Mouse (Mus musculus): ENCODE data around the gene Gsdma2. TPM values are rescaled to one million over a fixed set of nuclear protein-coding genes. Genes with fewer than 3 reads are reported as not detected.
"Not testable (repeated sequence)": the region's sequence is repeated elsewhere in the genome, so short reads cannot be mapped to it uniquely, and the experiment has no call there.

The Gsdma2 gene
- polyA plus RNA-seq, 1 experiment: not detected

DNA sequence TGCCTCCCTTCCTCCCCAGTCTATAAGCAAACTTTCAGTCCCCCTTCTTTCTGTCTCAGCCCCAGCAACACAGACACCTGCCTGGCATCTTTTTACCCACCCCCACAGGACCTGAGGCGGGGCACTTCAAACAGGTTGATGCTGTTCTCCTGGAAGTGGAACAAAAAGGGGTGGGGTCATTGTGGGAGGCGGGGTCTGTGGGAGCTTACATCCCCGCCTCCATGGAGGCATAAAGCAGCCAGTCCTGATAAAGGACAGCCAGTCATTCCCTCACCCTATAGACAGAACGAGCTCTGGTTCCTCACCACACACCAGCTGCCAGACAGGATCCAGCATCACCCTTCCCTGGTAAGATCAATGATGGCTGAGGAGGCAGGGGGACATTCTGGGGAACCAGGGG lies 17.5 kb downstream of the Gsdma2 start, which contains the start of gene Gsdma:
TSS of gene Gsdma (plus strand) at position 261 of the 400 bp plus-strand sequence.
- Histone ChIP-seq H3K4me3 (ENCODE audit: insufficient read depth, low read length) (no peak within 1 kb of the TSS), H3K4me1 (ENCODE audit: control insufficient read depth, insufficient read depth, low read length) (no peaks in the 10 kb centered on the region), H3K27ac (ENCODE audit: insufficient read depth, low read length) (no peak within 1 kb of the TSS)
- no peak for TF ChIP-seq CTCF (IDR thresholded peaks at IDR 0.05; ENCODE audit: borderline replicate concordance, insufficient read depth, low read length)
- no peak for TF ChIP-seq POLR2A (IDR thresholded peaks at IDR 0.05; ENCODE audit: low read depth, low read length)

DNA sequence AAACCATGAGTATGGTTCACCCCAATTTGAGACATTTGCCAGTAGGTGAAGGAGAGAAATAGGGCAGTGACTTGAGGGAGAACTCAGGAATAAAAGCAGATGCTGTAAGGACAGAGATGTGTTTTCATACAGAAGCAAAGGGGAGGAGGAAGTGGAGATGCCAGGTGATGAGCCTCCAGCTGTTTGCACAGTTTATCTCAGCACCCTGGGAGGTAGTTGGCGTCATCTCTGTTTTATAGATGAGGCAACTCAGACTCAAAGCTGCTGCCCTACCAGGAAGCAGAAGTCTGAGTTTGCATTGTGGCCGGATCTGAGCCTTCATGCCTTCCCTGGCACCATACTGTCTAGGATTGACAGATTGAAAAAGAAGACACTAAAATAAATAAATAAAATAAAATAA lies 22.4 kb downstream of the Gsdma2 start:
- H3K4me1 ChIP-seq (ENCODE audit: control insufficient read depth, insufficient read depth, low read length): no peaks in the 10 kb centered on the region
- no peak overlapping the region for H3K27ac ChIP-seq (ENCODE audit: insufficient read depth, low read length)
- no peak for TF ChIP-seq CTCF (IDR thresholded peaks at IDR 0.05; ENCODE audit: borderline replicate concordance, insufficient read depth, low read length)
- TF ChIP-seq POLR2A (IDR thresholded peaks at IDR 0.05; ENCODE audit: low read depth, low read length): no peak
- H3K4me3 ChIP-seq (ENCODE audit: insufficient read depth, low read length): no peak overlapping the region

DNA sequence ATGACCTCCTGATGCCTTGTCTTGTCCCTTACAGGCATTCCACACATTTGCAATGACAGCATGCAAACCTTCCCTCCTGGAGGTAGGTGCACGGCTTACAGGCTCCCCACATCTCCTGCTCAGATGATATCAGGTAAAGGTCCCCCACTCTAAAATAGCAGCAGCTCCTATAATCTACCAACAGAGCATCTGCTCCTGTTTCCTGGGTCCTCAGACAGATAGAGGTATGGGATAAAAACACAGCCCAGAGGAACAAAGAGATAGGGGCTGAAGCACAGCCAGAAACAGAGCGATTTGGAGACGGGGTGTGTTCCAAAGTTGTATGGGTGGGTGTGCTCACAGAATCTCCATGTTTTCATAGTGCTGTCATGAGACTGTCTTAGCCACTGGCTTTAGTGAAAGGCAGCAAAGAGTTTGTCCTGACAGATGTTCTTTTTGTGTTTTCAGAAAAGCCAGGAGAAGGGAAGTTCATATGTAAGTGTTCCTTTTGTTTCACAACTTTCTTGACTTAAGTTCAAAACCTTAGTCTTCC lies 24.8 kb downstream of the Gsdma2 start:
- H3K4me3 ChIP-seq (ENCODE audit: insufficient read depth, low read length): no peak overlapping the region
- H3K27ac ChIP-seq (ENCODE audit: insufficient read depth, low read length): no peak overlapping the region
- TF ChIP-seq POLR2A (IDR thresholded peaks at IDR 0.05; ENCODE audit: low read depth, low read length): no peak
- TF ChIP-seq CTCF (IDR thresholded peaks at IDR 0.05; ENCODE audit: borderline replicate concordance, insufficient read depth, low read length): no peak
- H3K4me1 ChIP-seq (ENCODE audit: control insufficient read depth, insufficient read depth, low read length): no peaks in the 10 kb centered on the region

DNA sequence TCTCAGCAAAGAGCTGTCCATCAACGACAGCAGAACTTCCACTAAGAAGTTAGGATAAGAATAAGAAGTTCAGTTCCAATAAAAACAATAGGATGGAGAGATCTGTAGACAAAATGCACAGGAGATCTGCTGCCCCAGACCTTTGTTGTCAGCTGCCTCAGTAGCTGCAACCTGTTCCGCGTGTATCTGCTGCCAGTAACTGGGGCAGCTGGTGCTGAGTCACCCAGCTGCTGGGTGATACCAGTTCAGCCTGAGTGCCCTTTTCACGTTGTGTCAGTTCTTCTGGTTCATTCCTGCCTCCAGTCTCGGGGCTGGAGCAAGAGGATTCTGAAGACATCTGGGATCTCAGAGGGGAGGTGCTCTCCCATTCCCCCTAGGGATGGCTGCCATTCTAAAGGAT lies 25.3 kb downstream of the Gsdma2 start:
- no peak for TF ChIP-seq POLR2A (IDR thresholded peaks at IDR 0.05; ENCODE audit: low read depth, low read length)
- no peak for TF ChIP-seq CTCF (IDR thresholded peaks at IDR 0.05; ENCODE audit: borderline replicate concordance, insufficient read depth, low read length)
- Histone ChIP-seq H3K27ac (ENCODE audit: insufficient read depth, low read length) (no peak overlapping the region), H3K4me1 (ENCODE audit: control insufficient read depth, insufficient read depth, low read length) (no peaks in the 10 kb centered on the region), H3K4me3 (ENCODE audit: insufficient read depth, low read length) (no peak overlapping the region)

DNA sequence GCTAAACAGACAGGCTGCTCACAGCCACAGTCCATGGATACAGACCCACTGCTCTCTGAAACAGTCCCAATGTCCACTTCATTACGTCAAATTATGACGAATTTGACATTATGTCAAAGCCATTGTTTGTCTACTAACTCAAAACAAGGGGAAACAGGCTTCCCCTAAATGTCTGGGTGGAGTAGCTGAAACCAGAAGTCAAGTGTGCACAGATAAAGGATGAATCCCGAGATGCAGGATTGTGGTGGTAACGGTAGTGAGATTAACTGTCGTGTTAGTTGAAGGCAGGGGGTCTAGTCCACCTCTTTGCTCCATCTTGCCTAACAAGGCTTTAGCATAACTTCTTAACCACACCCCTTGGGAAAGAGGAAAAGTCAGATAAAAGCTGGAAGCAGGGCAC lies 25.9 kb downstream of the Gsdma2 start:
- H3K4me3 ChIP-seq (ENCODE audit: insufficient read depth, low read length): no peak overlapping the region
- H3K27ac ChIP-seq (ENCODE audit: insufficient read depth, low read length): no peak overlapping the region
- TF ChIP-seq POLR2A (IDR thresholded peaks at IDR 0.05; ENCODE audit: low read depth, low read length): no peak
- TF ChIP-seq CTCF (IDR thresholded peaks at IDR 0.05; ENCODE audit: borderline replicate concordance, insufficient read depth, low read length): no peak
- H3K4me1 ChIP-seq (ENCODE audit: control insufficient read depth, insufficient read depth, low read length): no peaks in the 10 kb centered on the region

- H3K4me1 ChIP-seq (ENCODE audit: control insufficient read depth, insufficient read depth, low read length); H3K4me3 ChIP-seq (ENCODE audit: insufficient read depth, low read length); H3K27ac ChIP-seq (ENCODE audit: insufficient read depth, low read length): not testable (repeated sequence)
Observed at GRCm38 (mm10) chr11:98673136-98673535, 26.6 kb downstream of the Gsdma2 start.

- H3K4me3 ChIP-seq (ENCODE audit: insufficient read depth, low read length): no peak overlapping the region
- H3K4me1 ChIP-seq (ENCODE audit: control insufficient read depth, insufficient read depth, low read length): no peaks in the 10 kb centered on the region
- no peak overlapping the region for H3K27ac ChIP-seq (ENCODE audit: insufficient read depth, low read length)
- TF ChIP-seq POLR2A (IDR thresholded peaks at IDR 0.05; ENCODE audit: low read depth, low read length) (no peak), CTCF (IDR thresholded peaks at IDR 0.05; ENCODE audit: borderline replicate concordance, insufficient read depth, low read length) (no peak)
Observed at GRCm38 (mm10) chr11:98675829-98676363, 29.3 kb downstream of the Gsdma2 start.

- Histone ChIP-seq H3K4me1 (ENCODE audit: control insufficient read depth, insufficient read depth, low read length) (0 out of 2 replicates have a peak, but pooled peaks cover 2% of the 10 kb centered on the region), H3K27ac (ENCODE audit: insufficient read depth, low read length) (no peak overlapping the region), H3K4me3 (ENCODE audit: insufficient read depth, low read length) (no peak overlapping the region)
- TF ChIP-seq CTCF (IDR thresholded peaks at IDR 0.05; ENCODE audit: borderline replicate concordance, insufficient read depth, low read length) (no peak), POLR2A (IDR thresholded peaks at IDR 0.05; ENCODE audit: low read depth, low read length) (no peak)
Observed at GRCm38 (mm10) chr11:98680023-98680422, 33.5 kb downstream of the Gsdma2 start.

GRCm38 (mm10) chr11:98680595-98680994 lies 34.0 kb downstream of the Gsdma2 start:
- H3K4me1 ChIP-seq (ENCODE audit: control insufficient read depth, insufficient read depth, low read length); H3K27ac ChIP-seq (ENCODE audit: insufficient read depth, low read length); H3K4me3 ChIP-seq (ENCODE audit: insufficient read depth, low read length): not testable (repeated sequence)

DNA sequence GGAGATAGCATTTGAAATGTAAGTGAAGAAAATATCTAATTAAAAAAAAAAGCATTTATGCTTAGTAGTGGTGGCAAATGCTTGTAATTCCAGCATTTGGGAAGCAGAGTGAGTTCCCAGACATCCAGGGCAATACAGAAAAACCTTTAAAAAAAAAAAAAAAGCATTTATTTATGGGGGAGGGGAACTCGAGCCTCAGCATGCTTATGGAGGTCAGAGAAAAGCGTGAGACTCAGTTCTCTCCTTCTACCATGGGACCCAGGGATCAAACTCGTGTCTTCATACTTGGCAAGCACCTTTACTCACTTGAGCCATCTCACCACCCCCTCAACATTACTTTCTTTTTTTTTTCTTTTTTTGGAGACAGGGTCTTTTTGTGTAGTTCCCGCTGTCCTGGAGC lies 34.6 kb downstream of the Gsdma2 start:
- H3K4me1 ChIP-seq (ENCODE audit: control insufficient read depth, insufficient read depth, low read length): 0 out of 2 replicates have a peak, but pooled peaks cover 2% of the 10 kb centered on the region
- no peak overlapping the region for H3K27ac ChIP-seq (ENCODE audit: insufficient read depth, low read length)
- TF ChIP-seq POLR2A (IDR thresholded peaks at IDR 0.05; ENCODE audit: low read depth, low read length) (no peak), CTCF (IDR thresholded peaks at IDR 0.05; ENCODE audit: borderline replicate concordance, insufficient read depth, low read length) (no peak)
- H3K4me3 ChIP-seq (ENCODE audit: insufficient read depth, low read length): no peak overlapping the region

Measured in embryonic fibroblast, embryonic 13.5 days (primary cell).